Mouse (Mus musculus): ENCODE measurements at regions not wholly inside any gene's neighbourhood (a gene's known extent, or its start where the extent isn't known, plus 50 kb on each side); places are given as distances from the start of the nearest gene placed in this dataset.

DNA sequence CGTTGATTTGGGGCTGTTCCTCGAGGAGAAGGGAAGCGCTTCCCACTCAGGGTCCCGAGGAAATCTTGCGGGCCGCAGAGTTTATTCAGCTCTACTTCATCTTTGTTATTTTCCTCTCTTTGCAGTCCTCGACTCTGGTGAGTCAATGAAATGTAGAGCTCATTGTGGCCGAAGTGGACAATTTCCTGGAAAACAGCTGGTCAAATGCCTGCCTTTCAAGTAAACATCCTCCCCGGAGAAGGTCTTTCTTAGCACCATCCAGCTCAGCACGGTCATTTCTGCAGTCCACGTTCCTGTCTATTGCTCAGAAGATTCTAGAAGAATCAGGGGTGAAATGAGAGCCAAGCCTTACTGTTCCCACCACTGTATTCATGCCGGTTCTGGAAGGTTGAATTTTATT, 133.0 kb downstream of the Bcas1 start:
- peak; percentile 64 for DNase-seq

DNA sequence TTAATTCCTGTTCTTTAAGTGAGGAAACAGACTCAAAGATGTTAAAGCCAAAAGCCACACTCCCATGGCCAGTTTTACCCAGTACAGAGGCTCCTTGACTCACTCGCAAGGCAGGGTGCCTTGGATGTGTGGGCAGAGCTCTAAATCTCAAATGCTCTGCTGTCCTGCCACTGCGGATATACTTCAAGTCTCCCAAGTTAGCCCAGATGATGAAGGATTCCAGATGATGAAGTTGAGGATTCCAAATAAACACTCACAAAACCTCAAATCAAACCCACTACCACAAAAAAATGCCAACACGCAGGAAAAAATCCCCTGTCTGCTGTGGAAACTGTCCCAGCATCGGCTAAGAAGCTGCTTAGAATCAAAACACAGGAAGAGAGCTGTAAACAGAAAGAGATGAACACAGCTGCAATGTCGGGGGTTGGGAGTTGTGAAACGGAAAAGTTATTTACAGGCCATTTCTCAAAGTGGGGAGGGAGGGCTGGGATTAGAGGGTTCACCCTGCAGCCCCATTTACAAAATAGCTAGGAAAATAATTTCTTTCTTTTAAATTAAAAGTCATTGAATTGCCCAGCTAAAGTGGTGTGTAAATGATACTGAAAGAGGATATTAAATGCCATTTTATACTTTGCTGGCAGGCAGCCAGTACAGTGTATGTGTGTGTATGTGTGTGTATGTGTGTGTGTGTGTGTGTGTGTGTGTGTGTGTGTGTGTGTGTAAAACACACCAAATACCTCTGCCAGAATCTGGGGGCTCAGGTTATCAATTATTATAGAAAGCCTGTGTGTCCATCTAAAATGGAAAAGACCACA, 135.6 kb downstream of the Bcas1 start:
- peak; percentile 67 for DNase-seq

- no peak for DNase-seq
Observed at GRCm38 (mm10) chr2:170289378-170289960, 138.2 kb downstream of the Bcas1 start.

- DNase-seq, result no peak
Observed at GRCm38 (mm10) chr2:170288787-170289186, 138.9 kb downstream of the Bcas1 start.

DNA sequence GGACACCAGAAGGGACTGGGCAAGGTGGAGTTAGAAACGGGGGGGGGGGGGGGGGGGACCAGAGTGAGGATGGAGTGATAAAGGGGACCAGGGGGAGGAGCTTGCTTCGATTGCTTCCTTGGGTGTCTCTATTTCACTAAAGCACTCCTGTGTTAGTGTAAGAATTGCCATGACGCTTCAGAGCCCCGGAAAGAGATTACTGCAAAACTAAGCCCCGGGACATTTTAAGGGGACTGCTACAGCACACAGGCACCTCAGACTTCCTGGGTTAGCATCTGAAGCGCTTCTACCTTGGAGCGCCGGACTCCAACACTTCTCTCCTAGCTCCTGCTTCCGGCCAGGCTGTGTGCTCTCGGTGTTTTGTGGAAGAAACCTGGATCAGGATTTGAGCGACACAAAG, 139.4 kb downstream of the Bcas1 start:
- DNase-seq, result no peak

DNA sequence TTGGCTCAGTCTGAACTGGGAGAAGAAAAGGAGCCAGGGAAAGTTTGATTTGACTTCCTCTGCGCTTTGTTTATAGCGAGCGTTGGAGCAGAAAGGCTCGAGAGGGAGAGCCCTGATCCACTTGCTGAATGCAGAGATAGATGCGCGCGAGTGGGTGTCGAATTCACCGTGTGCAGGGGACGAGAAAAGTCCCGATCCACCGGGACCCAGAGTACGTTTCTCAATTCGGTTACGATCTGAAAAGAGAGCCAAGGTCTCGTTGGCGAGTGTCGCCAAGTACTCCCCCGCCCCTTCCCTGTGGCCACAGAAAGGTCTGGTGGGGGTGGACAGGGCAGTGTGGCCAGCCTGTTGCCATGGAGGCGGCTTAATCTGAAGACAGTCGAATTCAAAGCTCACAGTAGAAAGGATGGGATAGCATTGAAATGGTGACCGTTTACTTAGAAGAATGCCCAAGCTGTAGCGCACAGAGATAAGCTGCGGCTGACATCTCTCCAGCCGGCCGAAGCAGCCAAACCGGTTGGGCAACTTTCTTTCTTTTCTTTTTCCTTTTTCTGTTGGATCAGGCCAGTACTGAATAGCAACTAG, 139.5 kb upstream of the Zfp217 start:
- DNase-seq, result peak; percentile 72

GRCm38 (mm10) chr2:170286773-170287172, 138.9 kb upstream of the Zfp217 start:
- peak; percentile 47 for DNase-seq

GRCm38 (mm10) chr2:170282463-170282862, 134.6 kb upstream of the Zfp217 start:
- no peak for DNase-seq

- DNase-seq, result no peak
Observed at GRCm38 (mm10) chr2:170281311-170282008, 133.6 kb upstream of the Zfp217 start.

- DNase-seq, result no peak
Observed at GRCm38 (mm10) chr2:170280733-170281132, 132.8 kb upstream of the Zfp217 start.

GRCm38 (mm10) chr2:170277896-170278295, 130.0 kb upstream of the Zfp217 start:
- peak; percentile 57 for DNase-seq

- DNase-seq, result no peak
Observed at GRCm38 (mm10) chr2:170277182-170277767, 129.4 kb upstream of the Zfp217 start.

DNA sequence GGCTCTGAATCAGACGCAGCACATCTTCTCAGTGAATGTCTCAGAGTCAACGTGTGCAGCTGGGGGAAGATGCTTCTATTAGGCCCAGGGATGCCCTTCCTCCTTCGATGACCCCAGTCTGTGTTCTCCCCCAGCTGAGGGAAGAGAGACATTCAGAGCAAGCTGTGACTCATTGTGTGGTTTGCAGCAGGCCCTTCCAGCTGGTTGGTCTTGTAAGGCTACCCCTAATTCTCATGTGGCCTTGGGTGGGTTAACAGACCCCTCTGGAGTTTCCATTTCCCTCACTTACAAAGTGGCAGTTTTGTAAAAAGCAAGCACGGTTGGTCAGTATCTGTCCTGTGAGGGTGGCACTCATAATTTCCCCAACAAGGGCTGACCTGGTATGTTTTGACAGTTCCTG, 127.8 kb upstream of the Zfp217 start:
- no peak for DNase-seq

DNA sequence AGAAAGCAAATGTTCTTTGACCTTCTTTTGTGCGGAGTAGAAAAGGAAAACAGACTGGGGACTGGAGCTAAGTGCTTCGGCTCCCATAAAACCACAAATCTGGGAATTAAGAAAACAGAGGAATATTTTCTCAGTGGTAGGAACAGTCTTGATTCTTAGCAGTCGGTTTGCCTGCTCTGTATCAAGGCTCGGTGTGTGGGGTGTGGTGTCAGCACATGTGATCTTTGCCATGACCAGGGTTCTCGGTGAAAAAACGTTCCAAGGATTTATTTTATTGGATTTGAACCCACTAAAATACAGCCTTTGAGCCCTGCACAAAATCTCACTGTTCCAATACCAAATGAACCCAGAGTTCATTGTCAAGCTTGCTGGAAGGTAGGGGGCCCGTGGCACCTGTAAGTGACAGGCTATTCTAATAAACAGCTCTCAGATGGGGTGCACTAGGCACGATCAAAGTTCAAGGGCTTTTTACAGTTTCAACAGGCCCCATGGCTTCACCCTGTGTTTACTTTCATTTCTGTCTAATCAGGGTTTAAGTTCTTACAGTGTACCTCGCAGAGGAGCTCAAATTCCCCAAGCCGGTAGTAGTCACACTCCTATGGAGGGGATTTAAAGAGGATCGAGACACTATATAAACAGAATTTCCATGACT, 122.1 kb upstream of the Zfp217 start:
- DNase-seq, result no peak

GRCm38 (mm10) chr2:170268080-170268479, 120.2 kb upstream of the Zfp217 start:
- DNase-seq, result peak; percentile 65

DNA sequence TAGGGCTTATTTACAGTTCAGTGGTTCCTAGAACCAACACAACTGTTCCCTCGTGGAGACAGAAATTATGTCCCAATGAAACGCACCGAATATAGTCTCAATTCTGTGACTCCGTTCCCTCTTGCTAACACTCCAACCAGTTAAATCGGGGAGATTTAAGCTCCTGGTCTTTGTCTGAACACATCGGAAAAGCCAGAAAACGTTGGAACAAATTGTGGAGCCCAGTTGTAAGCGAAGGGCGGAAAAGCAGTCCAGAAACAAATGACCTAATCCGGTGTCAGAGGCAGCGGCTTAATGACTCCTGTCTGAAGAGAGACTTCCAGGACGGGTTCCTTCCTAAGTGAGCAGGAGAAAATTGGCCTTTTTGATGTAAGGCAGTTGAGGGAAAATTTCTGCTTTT, 119.2 kb upstream of the Zfp217 start:
- peak; percentile 68 for DNase-seq

DNA sequence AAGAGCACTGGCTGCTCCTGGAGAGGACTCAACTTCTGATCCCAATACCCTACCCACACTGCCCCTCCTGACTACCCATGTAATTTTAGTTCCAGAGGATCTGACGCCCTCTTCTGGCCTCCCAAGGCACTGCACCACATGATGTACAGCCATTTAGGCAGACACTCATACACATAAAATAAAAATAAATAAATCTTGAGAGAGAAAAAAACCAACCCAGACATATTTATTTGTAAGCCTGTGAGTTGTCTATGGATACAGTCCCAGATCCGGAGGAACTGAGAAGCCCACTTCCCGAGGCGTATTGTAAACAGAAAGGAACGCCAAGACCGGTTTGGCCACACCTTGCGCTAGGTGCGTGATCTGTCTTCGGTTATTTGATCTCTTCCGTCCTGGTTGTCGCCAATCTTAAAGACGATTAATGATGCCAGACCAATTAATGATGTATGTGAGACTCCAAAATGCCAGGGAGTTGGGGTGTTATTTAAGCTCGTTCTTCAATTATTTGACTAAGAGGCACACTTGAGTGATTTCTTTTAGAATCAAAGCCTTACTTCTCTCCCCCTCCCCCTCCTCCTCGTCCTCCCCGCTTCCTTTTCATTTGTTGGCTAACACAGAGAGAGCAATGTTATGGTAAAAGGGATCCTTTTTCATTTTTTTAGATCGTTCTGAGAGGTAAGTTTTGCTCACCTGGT, 118.7 kb upstream of the Zfp217 start:
- peak; percentile 75 for DNase-seq

GRCm38 (mm10) chr2:170263594-170263993, 115.7 kb upstream of the Zfp217 start:
- no peak for DNase-seq

DNA sequence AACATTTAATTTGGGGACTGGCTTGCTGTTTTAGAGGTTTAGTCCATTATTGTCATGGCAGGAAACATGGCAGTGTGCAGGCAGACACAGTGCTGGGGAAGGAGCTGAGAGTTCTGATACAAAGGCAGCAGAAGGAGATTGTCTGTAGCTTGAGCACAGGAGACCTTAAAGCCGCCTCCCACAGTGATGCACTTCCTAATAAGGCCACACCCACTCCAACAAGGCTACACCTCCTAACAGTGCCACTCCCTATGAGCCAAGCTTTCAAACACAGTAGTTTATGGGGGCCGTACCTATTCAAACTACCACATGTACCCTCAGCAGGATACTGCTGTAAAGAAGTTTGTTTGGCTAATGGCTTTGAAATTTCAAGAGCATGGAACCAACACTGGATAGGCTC, 113.3 kb upstream of the Zfp217 start:
- no peak for DNase-seq

DNA sequence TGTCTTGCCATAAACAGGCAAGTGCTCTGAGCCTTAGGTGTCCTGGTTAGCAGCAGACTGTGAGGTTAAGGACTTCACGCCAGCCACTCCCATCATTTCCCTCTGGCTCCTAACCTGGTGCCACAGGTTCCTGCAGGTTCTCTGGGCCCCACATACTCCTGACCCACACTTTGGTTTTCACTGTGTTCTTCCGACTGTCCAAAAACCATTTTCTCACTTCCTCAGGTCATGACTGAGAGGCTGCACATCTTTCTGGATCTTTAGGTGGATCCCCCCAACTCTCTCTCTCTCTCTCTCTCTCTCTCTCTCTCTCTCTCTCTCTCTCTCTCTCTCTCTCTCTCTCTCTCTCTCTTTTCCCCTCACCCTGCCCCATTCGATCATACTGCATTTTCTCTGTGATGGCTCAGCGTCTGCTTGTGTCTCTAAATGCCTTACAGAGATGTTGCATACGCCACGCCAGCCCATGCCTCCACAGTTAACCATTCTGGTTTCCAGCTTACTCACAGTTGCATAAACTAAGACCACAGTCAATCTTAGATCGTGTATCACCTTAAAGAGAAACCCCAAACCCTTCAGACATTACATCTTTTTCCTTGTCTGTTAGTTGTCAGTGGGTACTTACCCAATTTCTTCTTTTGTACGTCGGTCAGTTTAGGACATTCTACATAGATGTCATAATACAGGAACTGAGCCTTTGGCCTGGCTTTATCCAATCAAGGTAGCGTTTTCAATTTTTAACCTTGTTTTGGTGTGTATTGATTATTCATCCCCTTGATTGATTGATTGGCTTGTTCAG, 112.0 kb upstream of the Zfp217 start:
- DNase-seq, result no peak

- DNase-seq, result peak; percentile 35
Observed at GRCm38 (mm10) chr2:170258367-170258766, 110.5 kb upstream of the Zfp217 start.

All from lung, postnatal 36 days (tissue).